Mouse (Mus musculus): ENCODE measurements around the gene Cdan1. TPM values are rescaled to one million over a fixed set of nuclear protein-coding genes. Genes with fewer than 3 reads are reported as not detected.
A peak's percentile ranks its signal among the peaks of the same experiment; 100 is the strongest.

Gene Cdan1
- polyA plus RNA-seq, 1 experiment: 12.2 TPM

DNA sequence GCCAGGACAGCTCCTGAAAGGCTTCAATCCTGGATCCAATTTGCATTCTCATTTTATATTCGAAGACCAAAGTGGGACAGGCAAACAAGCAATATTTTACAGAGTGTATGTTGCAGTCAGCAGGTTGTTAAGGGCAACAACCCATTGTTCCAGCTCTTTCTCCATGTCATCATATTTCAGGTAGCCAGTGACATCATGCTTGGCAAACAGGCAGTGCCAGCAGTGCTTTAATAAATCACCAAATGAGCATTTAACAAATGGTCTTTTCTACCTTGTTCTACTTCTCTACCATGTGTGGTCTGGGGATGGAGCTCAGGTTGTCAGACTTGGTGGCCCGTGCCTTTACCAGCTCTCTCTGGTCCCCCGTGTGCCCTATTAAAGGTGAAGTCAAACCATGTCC is 8.2 kb upstream of the Cdan1 start:
- Histone ChIP-seq H3K4me1 (ENCODE audit: control insufficient read depth, insufficient read depth, low read length) (0 out of 2 replicates have a peak, but pooled peaks cover 1% of the 10 kb centered on the region), H3K27ac (ENCODE audit: insufficient read depth, low read depth, low read length) (no peak overlapping the region), H3K4me3 (ENCODE audit: insufficient read depth, low read length) (no peak overlapping the region)
- no peak for TF ChIP-seq CTCF (IDR thresholded peaks at IDR 0.05; ENCODE audit: low read depth, low read length)
- TF ChIP-seq POLR2A (IDR thresholded peaks at IDR 0.05; ENCODE audit: borderline replicate concordance, low read depth, low read length): no peak

DNA sequence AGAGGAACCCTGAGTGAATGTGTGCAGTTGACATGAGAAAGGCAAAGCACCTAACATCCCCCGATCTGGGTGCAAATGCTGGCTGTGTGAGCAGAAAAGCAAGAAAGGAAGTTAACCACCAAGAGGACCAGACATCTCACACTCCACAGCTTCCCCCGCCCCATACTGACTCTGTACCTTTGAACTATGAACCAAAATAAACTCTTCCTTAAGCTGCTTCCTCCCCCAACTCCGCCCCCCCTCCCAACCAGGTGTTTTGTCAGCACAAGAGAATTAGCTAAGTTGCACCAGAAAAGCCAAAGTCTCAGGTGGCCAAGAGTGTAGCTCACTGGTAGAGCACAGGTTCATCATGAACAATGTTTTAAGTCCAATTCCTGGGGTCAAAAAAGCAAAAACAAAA is 3.2 kb upstream of the Cdan1 start:
- no peak overlapping the region for H3K27ac ChIP-seq (ENCODE audit: insufficient read depth, low read depth, low read length)
- no peak for TF ChIP-seq POLR2A (IDR thresholded peaks at IDR 0.05; ENCODE audit: borderline replicate concordance, low read depth, low read length)

GRCm38 (mm10) chr2:120852626-120853025 is 2.7 kb upstream of the Cdan1 start:
- TF ChIP-seq CTCF (IDR thresholded peaks at IDR 0.05; ENCODE audit: low read depth, low read length): no peak
- TF ChIP-seq POLR2A (IDR thresholded peaks at IDR 0.05; ENCODE audit: borderline replicate concordance, low read depth, low read length): no peak
- no peak overlapping the region for H3K27ac ChIP-seq (ENCODE audit: insufficient read depth, low read depth, low read length)
- no peak overlapping the region for H3K4me3 ChIP-seq (ENCODE audit: insufficient read depth, low read length)
- H3K4me1 ChIP-seq (ENCODE audit: control insufficient read depth, insufficient read depth, low read length): peaks cover 18% of the 10 kb centered on the region

More for the DNA sequence above, 3.2 kb upstream of the Cdan1 start:
- Histone ChIP-seq H3K4me1 (ENCODE audit: control insufficient read depth, insufficient read depth, low read length) (peaks cover 15% of the 10 kb centered on the region), H3K4me3 (ENCODE audit: insufficient read depth, low read length) (no peak overlapping the region)

DNA sequence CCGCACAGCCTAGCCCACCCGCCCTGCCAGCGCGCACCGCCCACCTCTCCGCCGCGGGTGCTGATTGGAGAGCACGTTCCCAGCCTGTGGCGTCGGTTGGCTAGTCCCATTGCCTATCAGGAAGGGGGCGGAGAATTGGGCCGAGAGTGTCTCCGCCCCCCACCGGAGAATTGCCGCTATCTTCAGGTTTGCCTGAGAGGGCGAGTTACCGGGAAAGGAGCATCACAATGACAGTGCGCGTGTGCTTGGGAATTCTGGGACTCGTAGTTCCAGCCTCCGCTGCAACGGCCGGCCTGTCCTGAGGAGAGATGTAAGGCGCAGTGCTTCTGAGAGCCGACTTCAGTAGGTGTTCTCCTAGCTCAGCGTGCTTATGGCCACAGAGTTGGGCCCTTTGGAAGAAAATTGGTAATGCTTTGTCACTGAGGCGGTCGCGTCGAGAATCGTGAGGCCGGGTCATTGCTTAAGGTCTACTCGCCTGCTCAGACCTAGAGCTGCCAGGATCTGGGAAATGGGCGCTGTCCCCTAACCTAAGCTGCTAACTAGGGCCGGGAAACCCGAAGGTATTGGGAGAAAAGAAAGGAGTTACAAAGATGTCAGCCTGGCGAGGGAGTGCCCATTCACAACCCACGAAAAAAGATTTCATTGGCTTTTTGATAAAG is 625 bp upstream of the Cdan1 start, which contains the start of gene Ttbk2:
Gene Ttbk2 (minus strand): TSS at position 181 of the 659 bp plus-strand sequence.
- no peak for TF ChIP-seq CTCF (IDR thresholded peaks at IDR 0.05; ENCODE audit: low read depth, low read length)
- no peak for TF ChIP-seq POLR2A (IDR thresholded peaks at IDR 0.05; ENCODE audit: borderline replicate concordance, low read depth, low read length)
- Histone ChIP-seq H3K4me3 (ENCODE audit: insufficient read depth, low read length) (peak within 1 kb of the TSS; percentile 86), H3K27ac (ENCODE audit: insufficient read depth, low read depth, low read length) (no peak within 1 kb of the TSS)

GRCm38 (mm10) chr2:120845280-120845679 is 4.6 kb downstream of the Cdan1 start:
- H3K4me1 ChIP-seq (ENCODE audit: control insufficient read depth, insufficient read depth, low read length): peaks cover 4% of the 10 kb centered on the region; the same call in 1 of the 2 replicates
- H3K4me3 ChIP-seq (ENCODE audit: insufficient read depth, low read length): no peak overlapping the region
- H3K27ac ChIP-seq (ENCODE audit: insufficient read depth, low read depth, low read length): no peak overlapping the region
- TF ChIP-seq POLR2A (IDR thresholded peaks at IDR 0.05; ENCODE audit: borderline replicate concordance, low read depth, low read length): no peak

More for the DNA sequence above, 625 bp upstream of the Cdan1 start, which contains the start of gene Ttbk2:
- peaks cover 20% of the 10 kb centered on the region for H3K4me1 ChIP-seq (ENCODE audit: control insufficient read depth, insufficient read depth, low read length)

GRCm38 (mm10) chr2:120843990-120844389 is 5.9 kb downstream of the Cdan1 start:
- no peak for TF ChIP-seq CTCF (IDR thresholded peaks at IDR 0.05; ENCODE audit: low read depth, low read length)
- no peak for TF ChIP-seq POLR2A (IDR thresholded peaks at IDR 0.05; ENCODE audit: borderline replicate concordance, low read depth, low read length)
- H3K4me1 ChIP-seq (ENCODE audit: control insufficient read depth, insufficient read depth, low read length): peaks cover 4% of the 10 kb centered on the region; the same call in 1 of the 2 replicates

DNA sequence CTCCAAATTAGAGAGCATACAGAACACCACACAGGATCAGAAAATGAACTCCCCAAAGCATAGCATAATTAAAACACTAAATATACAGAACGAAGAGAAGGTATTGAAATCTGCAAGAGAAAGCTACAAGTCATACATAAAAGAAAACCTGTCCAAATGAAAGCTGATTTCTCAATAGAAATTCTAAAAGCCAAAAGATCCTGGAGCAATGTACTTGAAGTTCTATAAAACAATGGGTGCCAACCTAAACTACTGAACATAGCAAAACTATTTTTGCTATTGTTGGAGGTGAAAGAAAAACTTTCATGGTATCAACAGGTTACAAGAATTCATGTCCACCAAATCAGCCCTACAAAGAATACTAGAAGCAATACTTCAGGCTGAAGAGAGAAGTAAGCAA is 8.7 kb downstream of the Cdan1 start:
- H3K4me3 ChIP-seq (ENCODE audit: insufficient read depth, low read length): no peak overlapping the region
- no peak for TF ChIP-seq CTCF (IDR thresholded peaks at IDR 0.05; ENCODE audit: low read depth, low read length)
- no peak for TF ChIP-seq POLR2A (IDR thresholded peaks at IDR 0.05; ENCODE audit: borderline replicate concordance, low read depth, low read length)
- H3K4me1 ChIP-seq (ENCODE audit: control insufficient read depth, insufficient read depth, low read length): no peaks in the 10 kb centered on the region
- H3K27ac ChIP-seq (ENCODE audit: insufficient read depth, low read depth, low read length): no peak overlapping the region

More at GRCm38 (mm10) chr2:120843990-120844389, 5.9 kb downstream of the Cdan1 start:
- Histone ChIP-seq H3K4me3 (ENCODE audit: insufficient read depth, low read length) (no peak overlapping the region), H3K27ac (ENCODE audit: insufficient read depth, low read depth, low read length) (no peak overlapping the region)

GRCm38 (mm10) chr2:120835167-120835566 is 14.8 kb downstream of the Cdan1 start:
- Histone ChIP-seq H3K4me3 (ENCODE audit: insufficient read depth, low read length) (no peak overlapping the region), H3K4me1 (ENCODE audit: control insufficient read depth, insufficient read depth, low read length) (peaks cover 2% of the 10 kb centered on the region; the same call in 1 of the 2 replicates), H3K27ac (ENCODE audit: insufficient read depth, low read depth, low read length) (no peak overlapping the region)
- TF ChIP-seq CTCF (IDR thresholded peaks at IDR 0.05; ENCODE audit: low read depth, low read length): no peak
- no peak for TF ChIP-seq POLR2A (IDR thresholded peaks at IDR 0.05; ENCODE audit: borderline replicate concordance, low read depth, low read length)

- Histone ChIP-seq H3K4me3 (ENCODE audit: insufficient read depth, low read length) (no peak overlapping the region), H3K4me1 (ENCODE audit: control insufficient read depth, insufficient read depth, low read length) (no peaks in the 10 kb centered on the region), H3K27ac (ENCODE audit: insufficient read depth, low read depth, low read length) (no peak overlapping the region)
- no peak for TF ChIP-seq CTCF (IDR thresholded peaks at IDR 0.05; ENCODE audit: low read depth, low read length)
- TF ChIP-seq POLR2A (IDR thresholded peaks at IDR 0.05; ENCODE audit: borderline replicate concordance, low read depth, low read length): no peak
These were observed 22.8 kb downstream of the Cdan1 start for GRCm38 (mm10) chr2:120826936-120827638.

All from bone marrow macrophage, adult 2 months (primary cell).